Mouse (Mus musculus) c-Kit-positive CD71-positive TER-119-negative erythroid progenitor cells, embryonic 14.5 days (primary cell): ENCODE results near the gene Fam118b.

ENCODE experiments used
- DNase-seq: peaks from one replicate; pipeline ENCODE4 v3.0.0-alpha.2; 2013; ENCODE audit warnings: low read depth

Gene Fam118b

DNA sequence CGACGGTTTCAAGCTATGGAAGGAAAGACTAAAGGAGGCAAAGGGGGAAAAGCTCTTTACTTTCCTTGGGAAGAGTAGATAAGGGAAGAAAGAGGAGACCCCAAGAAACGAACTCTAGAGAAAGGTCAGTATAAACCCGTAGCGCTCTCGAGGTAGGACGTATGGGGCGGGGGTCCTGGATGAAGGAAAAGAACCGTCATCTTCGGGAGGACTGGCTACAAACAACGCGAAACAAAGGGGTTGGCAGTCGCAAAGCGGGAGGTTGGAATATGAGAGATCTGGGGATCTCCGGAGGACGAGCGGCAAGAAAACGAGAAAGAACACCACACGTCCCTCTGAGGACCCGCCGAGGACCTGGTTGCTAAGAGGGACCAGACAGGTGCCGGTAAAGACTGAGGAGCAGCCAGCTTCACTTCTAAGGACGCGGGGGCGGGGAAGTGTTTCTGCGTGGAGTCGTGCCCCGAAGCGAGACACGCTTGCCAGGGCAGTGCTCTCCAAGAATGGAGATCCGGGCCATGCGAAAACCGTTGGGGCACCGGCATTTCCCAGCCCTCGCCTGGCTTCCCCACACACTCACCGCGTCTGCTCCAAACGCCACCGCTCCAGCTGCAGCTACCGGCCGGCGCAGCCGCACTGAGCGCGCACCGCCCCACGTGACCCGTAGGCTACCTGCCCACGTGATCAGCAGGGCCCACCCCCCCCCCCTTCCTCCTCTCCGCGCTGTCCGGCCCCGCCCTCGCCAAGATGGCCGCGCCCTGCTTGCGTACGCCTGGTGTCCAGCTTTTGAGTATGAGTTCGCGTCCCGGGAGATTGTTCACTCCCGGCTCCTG is at the start of gene Fam118b, which contains the start of gene Rpusd4:
Gene Fam118b (minus strand): TSS at position 660 of the 830 bp plus-strand sequence.
Gene Rpusd4 (plus strand): TSS at position 720 of the 830 bp plus-strand sequence.
- peak; percentile 80 for DNase-seq

DNA sequence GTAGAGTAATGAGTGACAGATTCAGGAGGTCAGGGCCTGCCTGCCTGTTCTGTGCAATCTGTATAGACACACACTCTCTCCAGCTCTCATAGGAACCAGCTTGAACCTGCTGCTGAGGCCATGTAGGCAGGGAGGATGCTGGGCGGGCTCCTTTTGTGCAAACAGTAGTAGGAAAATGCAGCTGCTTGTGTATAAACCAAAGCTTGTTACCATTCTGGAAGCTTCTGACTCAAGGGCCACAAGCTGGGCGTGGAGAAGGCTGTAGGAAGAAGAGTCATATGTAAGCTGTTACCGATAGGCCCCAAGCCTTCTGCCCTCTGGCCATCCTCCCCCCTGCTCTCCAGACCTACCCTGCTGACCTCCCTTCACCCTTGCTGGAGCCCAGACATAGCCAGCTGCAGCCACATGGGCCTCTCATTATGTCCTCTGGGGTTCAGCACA is 49.2 kb upstream of the Fam118b start:
- DNase-seq: no peak

DNA sequence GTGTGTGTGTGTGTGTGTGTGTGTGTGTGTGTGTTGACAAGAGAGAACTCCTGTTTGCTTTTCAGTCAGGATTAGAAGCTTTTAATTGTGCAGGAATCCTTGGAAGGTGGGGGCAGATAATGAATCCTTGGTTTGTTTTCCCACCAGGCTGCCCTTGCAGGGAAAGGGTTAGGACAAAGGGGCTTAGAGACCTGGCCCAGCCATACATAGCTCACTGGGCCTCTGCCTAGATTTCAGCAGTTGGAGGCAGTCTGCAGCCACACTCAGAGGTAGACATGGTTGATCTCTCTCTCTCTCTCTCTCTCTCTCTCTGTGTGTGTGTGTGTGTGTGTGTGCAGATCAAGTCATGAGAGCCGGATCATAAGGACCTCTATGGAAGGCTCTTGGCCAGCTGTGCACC is 46.6 kb upstream of the Fam118b start:
- no peak for DNase-seq

DNA sequence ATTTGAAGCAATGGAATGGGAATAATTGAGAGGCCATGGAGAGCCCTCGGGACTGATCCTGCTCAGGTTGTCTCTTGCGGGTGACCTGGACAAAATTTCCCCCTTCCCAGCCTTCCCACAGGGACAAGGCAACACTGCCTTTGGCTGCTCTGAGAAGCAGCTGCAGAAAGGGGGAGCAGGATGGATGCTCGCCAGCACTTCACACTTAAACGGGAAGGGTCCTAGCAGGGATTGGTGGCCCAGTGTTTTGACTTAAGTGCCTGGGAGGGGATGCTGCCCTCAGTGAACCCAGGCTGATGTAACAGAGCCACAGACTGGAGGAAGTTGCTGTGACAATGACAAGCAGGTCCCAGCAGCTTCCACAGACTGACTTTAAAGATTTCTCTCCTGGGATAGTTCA is 46.0 kb upstream of the Fam118b start:
- DNase-seq: no peak

DNA sequence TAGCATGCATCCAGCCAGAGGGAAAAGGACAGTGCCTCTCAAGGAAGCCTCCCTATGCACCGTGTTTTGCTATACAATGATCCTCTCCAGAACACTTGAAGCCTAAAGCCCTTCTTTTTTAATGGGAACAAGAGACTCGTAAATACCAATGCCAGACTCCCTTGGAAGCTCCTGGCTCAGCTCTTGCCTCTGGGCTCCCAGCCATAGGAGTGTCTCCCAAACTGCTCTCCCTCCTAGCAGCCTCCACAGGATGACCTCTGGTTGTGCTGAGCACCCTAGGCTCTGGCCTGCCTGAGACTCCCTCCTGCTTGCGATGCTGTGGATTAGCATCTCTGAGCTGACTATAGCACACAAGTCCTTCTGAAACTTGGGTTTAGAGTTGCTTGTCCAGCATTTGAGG is 44.9 kb upstream of the Fam118b start:
- DNase-seq: no peak

DNA sequence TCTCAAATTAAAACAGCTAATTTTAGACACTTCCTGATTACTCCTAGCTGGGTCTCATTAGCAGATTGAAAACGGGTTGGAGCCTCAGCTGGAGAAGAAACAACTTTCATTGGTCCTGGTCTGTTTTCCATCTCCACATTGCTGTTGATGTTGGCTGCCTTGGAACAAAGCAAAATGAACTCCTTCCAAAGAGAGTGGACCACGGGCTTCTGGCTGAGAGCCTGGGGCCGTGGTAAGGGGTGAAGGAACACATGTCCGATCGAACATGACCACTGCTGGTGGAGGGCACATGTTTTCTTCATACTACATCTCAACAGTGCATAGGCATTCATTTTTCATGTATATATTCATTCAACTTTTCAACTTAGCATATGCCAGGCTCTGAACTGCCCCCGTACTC is 42.8 kb upstream of the Fam118b start:
- DNase-seq: no peak

DNA sequence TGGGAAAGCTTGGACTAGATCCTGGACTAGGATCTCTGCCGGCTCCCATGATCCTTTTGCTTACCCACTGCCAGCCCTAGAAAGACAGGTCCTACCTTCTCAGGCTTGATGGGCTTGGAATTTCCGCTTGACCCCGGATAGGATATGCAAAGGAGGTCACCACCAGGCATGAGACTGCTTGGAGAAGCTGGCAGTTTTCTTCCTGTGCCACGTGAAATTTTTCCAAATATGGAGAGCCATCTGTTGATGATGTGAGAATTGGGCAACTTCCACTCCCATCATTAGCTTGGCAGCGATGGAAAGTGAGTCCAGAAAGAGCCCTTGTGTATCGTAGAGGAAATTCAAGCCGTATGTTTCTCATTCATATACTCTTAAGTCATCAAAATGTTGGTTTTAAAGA is 39.9 kb upstream of the Fam118b start:
- no peak for DNase-seq

DNA sequence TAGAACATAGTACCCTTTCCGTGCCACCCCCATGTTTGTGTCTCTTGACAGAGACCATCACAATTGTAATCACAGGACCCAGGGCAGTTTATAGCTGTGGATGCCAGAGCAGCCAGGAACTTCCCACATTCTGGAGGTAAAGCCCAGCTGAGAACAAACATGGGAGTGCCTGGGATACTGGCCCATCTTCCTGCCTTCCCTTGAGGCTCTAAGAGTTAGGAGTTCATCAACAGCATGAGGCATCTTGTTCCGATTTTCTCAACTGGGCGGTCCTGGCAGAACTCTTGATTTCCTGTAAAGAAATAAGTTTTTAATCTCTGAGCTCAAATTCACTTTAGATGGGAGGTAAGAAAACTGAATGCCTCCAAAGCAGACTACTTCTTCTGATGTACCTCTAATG is 34.6 kb upstream of the Fam118b start:
- DNase-seq: no peak

DNA sequence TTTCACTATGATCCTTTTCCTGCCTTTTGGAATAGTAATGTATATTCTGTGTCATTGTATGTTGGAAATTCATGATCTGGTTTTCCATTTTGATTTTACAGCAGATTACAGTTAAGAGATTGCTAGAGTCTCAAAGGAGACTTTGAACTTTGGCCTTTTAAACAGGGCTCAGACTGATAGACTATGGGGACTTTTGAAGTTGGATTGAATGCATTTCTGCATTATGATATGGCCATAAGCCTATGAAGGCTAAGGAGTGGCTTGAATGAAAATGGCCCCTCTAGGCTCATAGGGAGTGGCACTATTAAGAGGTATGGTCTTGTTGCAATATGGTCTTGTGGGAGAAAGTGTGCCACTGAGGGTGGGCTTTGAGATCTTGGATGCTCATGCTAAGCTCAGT is 30.2 kb upstream of the Fam118b start:
- DNase-seq: no peak

DNA sequence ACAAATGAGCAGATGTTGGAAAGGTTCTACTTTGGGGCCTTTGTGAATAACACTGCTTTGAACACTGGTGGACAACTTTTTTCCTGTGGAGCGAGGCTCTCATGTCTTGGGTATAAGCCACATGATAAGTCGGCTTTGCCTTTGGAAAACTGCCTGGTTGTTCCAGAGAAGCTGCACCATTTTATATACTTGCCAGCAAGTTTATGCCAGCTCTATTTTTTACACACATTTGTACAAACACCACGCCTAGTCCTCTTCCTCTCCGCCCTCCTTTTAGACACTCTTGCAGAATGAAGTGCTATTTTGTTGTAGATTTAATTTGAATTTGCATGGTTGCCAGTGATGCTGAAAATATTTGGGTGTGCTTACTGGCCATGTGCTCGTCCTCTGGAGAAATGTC is 25.9 kb upstream of the Fam118b start:
- DNase-seq: no peak

DNA sequence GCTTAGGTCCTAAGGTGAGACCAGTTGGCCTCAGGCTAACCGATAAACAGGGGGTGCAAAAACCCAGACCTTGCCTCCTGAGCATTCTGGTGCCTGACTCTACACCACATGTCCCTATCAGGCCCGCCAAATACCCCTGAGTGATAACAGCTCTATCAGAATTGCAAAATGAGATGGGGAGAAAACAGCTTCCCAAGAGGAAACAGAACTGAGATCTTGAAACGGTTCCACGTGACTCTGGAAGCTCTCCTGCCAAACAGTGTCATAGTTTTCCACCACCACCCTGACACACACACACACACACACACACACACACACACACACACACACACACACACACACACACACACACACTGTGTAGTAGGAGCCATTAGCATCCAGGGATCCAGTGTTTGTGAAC is 23.3 kb upstream of the Fam118b start:
- DNase-seq: no peak

DNA sequence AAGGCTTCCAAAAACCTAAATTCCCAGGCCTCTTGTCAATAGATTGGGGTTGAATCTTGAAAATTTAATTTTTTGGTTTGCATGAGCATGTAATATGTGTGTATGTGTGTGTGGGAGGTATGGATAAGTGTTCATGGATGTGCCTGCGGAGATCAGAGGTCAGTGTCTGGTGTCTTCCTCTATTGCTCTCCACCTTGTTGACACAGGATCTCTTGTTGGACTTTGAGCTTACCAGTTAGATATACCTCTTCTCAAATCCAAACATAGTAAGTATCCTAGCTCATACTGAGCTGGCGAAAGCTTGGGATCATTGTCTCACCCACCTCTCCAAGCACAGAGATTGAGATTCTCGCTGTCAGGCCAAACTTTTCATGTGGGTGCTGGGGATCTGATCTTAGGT is 22.8 kb upstream of the Fam118b start:
- DNase-seq: no peak

DNA sequence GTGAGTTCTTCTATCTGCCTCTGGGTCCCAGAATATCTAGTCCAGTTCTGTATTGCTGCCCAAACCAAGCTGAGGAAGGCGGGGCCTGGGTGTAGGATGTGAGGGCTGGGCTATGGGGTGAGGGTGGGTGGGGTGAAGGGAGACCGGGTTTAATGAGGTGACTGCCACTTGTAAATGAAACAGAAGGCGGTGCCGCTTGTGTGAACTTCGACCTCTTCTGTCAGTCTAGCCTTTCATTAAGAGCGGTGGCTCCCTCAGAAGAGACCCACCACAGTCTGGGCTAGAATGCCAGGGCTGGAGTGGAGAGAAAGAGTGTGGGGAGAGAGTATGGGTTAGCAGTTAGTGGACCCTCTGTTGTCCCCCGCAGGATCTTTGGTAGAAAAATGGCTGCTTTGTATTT is 22.4 kb upstream of the Fam118b start:
- no peak for DNase-seq

DNA sequence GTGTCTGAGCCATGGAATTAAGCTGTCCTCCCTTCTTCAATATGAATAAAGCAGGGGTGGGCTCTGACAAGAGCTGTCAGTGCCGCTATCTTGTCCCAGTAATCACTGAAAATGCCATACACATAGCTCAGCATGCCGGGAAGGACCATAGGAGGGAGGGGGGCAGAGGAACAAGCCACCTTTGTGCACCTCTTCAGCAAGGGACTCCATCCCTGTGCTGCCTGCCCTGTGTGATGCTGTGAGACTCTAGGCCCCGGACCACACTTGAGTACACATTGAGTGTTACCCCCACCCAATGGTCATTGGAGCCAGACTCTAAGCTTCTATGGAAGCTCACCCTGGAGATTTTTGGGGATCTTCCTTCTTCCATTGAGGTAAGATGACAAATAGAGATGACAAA is 18.7 kb upstream of the Fam118b start:
- no peak for DNase-seq

DNA sequence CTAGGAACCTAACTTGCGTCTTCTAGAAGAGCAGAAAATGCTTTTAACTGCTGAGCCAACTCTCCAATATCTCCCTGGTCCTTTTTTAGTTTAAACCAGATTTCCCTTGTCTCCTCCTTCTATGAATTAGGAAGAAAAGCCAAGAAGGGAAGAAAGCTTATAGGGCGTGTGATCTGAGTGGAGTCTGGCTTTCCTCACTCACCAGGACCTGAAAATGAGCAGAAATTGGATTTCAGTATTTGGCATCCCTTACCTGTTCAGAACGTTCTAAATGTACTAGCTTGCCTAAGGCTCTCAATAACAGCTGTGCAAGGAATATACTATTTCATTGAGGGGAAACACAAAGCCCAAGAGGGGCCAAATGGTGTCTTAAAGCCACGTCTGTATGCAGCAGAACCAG is 16.7 kb upstream of the Fam118b start:
- DNase-seq: no peak

DNA sequence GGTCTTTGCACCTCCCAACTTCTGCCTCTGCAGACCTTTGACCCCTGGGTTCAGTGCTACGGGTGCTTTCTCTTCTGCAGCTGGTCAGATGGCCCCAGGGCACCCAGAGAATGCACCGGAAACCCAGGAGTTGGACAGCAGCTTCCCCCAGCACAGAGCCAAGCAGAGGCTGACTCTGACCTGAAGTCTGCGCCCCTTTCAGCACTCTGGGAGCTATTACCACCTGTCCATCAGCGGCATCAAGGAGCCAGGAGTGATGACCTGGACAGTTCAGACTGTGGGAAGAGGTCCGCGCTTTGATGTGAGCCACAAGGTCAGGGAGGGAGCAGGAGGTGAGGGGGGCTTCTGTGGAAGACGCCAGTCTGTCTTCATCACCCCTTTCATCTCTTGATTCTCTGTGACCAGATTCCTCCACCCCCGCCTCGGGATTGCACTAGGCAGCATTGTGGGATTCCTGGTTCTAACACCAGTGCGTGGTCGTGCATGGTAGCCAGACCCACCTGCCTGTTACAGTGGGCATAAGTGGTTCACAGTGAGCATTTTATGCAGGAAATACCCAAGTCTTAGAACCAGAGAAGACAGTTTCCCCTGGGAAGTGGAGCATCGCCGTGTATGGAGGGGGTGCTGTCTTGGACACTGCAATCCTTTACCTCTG is 15.9 kb upstream of the Fam118b start:
- no peak for DNase-seq

DNA sequence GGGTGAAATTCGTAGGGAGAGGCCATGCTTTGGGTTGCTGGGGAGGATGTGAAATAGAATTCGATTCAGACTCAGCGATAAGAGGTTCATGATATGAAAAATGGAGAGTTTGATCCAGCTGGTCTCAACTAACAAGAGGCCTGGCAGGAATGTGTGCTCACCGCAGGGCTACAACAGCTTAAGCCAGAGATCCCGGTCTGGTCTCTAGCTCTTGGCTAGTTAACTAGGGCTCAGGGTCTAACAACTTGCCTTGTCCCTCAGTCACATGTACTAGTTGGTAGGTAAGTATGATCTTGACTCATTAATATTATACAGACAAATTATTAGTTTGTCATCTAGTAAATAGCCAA is 15.2 kb upstream of the Fam118b start:
- DNase-seq: no peak

DNA sequence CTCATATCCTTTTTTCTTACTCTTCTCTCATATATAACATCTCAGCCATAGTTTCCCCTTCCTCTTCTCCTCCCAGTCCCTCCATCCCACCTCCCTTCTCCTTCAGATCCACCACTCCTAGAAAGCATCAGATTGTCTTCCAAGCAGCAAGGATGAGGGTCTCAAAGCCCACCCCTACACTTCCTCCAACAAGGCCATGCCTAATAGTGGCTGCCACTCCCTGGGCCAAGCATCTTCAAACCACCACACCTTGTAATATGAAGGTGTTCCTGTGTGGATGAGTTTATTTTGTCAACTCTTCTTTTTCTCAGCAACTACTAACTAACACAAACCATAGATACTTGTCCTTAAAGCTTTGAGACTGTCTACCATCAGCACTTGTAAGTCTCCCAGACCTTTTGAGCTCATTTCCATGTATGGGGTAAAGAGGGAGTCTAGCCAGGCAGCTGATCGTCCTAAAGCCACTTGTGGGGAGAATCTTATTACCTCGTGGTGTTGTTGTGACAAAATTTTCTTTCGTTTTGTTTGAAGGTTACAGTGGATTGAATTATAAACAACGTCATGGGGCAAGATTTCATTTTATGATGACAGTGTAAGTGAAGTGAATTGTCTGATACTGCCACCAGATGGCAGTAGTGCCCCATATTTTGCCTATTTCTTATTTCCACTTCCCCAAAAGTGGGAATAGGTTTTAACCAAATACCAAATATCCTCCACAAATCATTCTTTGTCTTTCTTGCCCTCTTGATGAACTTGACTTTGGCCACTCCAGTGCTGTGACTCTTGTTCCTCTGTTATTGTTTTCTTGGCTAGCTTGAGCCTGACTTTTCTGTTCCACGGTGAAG is 14.6 kb upstream of the Fam118b start:
- no peak for DNase-seq

DNA sequence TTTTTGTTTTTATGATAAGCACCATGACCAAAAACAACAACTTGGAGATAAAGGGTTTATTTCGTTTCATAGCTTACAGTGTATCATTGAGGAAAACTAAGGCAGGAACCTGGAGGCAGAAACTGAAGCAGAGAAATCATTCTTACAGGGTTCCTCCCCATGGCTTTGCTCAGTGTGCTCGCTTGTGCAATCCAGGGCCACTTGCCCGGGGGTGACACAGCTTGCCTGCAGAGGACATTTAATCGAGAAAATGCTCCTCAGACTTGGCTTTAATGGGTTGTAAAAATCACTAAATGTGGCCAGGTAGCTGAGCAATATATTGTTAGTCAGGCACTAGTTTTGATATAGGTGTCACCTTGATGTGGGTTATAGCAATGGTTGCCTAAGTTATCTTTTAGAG is 10.8 kb upstream of the Fam118b start:
- no peak for DNase-seq

DNA sequence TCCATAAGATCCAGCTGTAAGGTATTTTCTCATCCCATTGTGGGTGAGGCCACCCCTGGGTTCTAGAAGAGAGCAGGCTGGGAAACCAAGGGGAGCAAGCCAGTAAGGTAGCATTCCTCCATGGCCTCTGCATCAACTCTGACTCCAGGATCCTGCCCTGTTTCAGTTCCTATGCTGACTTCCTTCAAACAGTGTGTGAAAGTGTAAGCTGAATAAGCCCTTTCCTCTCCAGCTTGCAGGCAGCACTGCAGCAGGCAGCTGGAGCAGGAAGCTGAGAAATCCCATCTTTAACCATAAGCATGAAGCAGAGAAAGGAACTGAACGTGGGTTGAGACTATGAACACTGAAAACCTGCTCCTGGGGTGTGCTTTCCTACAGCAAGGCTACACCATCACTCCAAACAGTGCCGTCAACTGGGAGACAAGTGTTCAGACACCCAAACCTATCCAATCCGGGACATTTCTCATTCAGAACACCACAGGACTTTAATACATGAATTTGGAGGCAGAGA is 10.3 kb upstream of the Fam118b start:
- DNase-seq: no peak

DNA sequence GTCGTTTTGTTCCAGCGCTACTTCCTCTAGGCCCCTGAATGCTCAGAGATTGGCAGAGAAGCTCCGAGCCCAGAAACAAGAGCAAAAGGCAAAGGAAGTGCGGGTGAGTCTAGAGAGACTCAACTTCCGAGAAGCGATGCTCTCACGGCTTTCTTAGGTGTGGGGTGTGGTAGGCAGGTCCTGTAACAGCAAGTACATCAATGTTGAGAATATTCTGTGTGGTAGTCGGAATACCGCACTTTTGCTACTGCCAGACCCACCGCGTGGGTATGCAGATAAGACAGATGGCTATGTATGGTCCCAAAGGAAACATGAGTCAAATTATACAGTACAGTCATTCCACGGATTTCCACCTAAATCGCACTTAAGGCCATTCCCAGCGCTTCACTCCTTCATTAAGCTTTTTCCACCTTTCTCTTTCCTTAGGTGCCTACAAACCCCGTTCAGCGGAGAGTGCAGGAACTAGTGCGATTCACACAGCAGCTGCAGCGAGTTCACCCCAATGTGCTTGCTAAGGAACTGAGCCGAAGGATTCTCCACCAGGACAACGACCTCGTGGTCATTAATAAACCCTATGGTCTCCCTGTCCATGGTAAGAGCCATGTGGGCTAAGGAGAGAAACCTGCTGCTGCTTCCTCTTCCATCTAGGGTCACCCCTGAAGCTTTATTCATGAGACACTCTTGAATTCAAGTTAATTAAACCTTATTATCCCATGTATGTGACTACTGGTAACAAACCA is 541 bp upstream of the Fam118b start:
- no peak for DNase-seq

DNA sequence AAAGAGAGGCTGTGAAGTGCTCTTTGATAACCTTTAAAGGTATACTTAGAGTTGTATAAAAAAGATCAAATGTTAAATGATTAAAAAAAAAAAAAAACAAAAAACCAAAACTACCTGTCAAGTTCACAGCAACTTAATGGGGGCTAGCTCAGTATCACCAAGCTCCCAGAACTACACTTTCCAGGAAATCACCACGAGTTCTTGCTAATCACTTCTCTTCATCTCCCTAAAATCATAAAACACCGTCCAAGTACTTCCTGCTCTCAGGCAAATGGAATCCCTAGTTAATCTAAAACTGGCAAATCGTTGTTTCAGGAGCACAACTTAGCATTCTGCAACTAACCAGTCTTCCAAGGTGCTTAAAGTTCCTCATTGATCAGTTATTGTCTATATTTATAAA is 3.1 kb downstream of the Fam118b start:
- DNase-seq: no peak
